Mouse (Mus musculus) kidney, embryonic 14.5 days (tissue): ENCODE data around the gene Creg1. TPM values are rescaled to one million over a fixed set of nuclear protein-coding genes. Genes with fewer than 3 reads are reported as not detected.

ENCODE experiments used
- ATAC-seq: fragments of 200-750 bp; cut with Nextera tagmentation; 2 replicates; pipeline ENCODE4 v1.8.0; 2017; ENCODE audit warnings: moderate number of reproducible peaks, mild to moderate bottlenecking, moderate TSS enrichment, moderate library complexity; ENCODE audit not compliant: low FRiP score, low TSS enrichment
- H3K27ac ChIP-seq: fragments of 300-500 bp; sonication (generic); 2 replicates; pipeline ENCODE4 v1.5.1; 2014; ENCODE audit warnings: low read depth, mild to moderate bottlenecking, low read length, moderate library complexity, mixed read lengths
- H3K27me3 ChIP-seq: fragments of 300-500 bp; sonication (generic); 2 replicates; pipeline ENCODE4 v1.6.1; 2014; ENCODE audit warnings: mild to moderate bottlenecking, low read length; ENCODE audit not compliant: control insufficient read depth, insufficient read depth
- H3K36me3 ChIP-seq: fragments of 300-500 bp; sonication (generic); 2 replicates; pipeline ENCODE4 v1.6.1; 2014; ENCODE audit warnings: low read length, mixed read lengths; ENCODE audit not compliant: control insufficient read depth, insufficient read depth
- H3K4me1 ChIP-seq: fragments of 300-500 bp; sonication (generic); 2 replicates; pipeline ENCODE4 v1.6.1; 2014; ENCODE audit warnings: low read length, mixed read lengths; ENCODE audit not compliant: control insufficient read depth, insufficient read depth
- H3K4me2 ChIP-seq: fragments of 300-500 bp; sonication (generic); replicated peaks from 2 replicates; pipeline ENCODE4 v1.6.1; 2014; ENCODE audit warnings: low read depth, mild to moderate bottlenecking, low read length
- H3K4me3 ChIP-seq: fragments of 300-500 bp; sonication (generic); 2 replicates; pipeline ENCODE4 v1.5.1; 2014; ENCODE audit warnings: mild to moderate bottlenecking, low read length
- H3K9ac ChIP-seq: fragments of 300-500 bp; sonication (generic); 2 replicates; pipeline ENCODE4 v1.6.1; 2014; ENCODE audit warnings: low read depth, mild to moderate bottlenecking, low read length, moderate library complexity
- H3K9me3 ChIP-seq: fragments of 300-500 bp; sonication (generic); 2 replicates; pipeline ENCODE4 v1.6.1; 2016; ENCODE audit warnings: low read length; ENCODE audit not compliant: control insufficient read depth
- WGBS: fragments of 180-500 bp; shearing (Covaris S2); extraction: QIAGEN DNeasy Blood & Tissue Kit; methylation state at CpG from one replicate; pipeline ENCODE4 v1.1.7; 2014; 5-methylcytosine and 5-hydroxymethylcytosine counted together
- polyA plus RNA-seq: library from polyadenylated mRNA; unstranded; fragments of >200 nt; fragmentation: Nextera tagmentation; extraction: Ambion mirVana; gene quantifications from 2 replicates; pipeline ENCODE4 v1.2.1, GENCODE M21; 2014

Creg1 gene
- polyA plus RNA-seq, 1 experiment from 2014 or later = 53.8 TPM

GRCm38 (mm10) chr1:165814116-165814515 lies 50.6 kb downstream of the Creg1 start:
- Histone ChIP-seq H3K4me2 (no peak overlapping the region), H3K27ac (0 out of 2 replicates have a peak overlapping the region, but pooled peaks have one; percentile 1), H3K27me3 (no peaks in the 10 kb centered on the region; the same call in 1 of the 2 replicates), H3K4me3 (no peak overlapping the region), H3K4me1 (peaks cover 6% of the 10 kb centered on the region; the same call in 1 of the 2 replicates), H3K9ac (no peak overlapping the region), H3K9me3 (no peaks in the 10 kb centered on the region), H3K36me3 (no peaks in the 10 kb centered on the region)
- ATAC-seq = no peak
- 23% methylated on average over 7 of the region's 7 CpGs for WGBS

- 33% methylated on average over 14 of the region's 14 CpGs for WGBS
- Histone ChIP-seq H3K4me3 (no peak overlapping the region), H3K4me2 (no peak overlapping the region), H3K9me3 (no peaks in the 10 kb centered on the region), H3K4me1 (peaks cover 6% of the 10 kb centered on the region; the same call in 1 of the 2 replicates), H3K27ac (no peak overlapping the region), H3K9ac (no peak overlapping the region), H3K36me3 (no peaks in the 10 kb centered on the region), H3K27me3 (no peaks in the 10 kb centered on the region; the same call in 1 of the 2 replicates)
- ATAC-seq = no peak
Observed at GRCm38 (mm10) chr1:165814521-165815278, 51.2 kb downstream of the Creg1 start.

GRCm38 (mm10) chr1:165816391-165816790 lies 52.8 kb downstream of the Creg1 start:
- H3K27me3 ChIP-seq = no peaks in the 10 kb centered on the region; the same call in 1 of the 2 replicates
- no peak overlapping the region for H3K4me3 ChIP-seq
- no peak overlapping the region for H3K27ac ChIP-seq
- 83% methylated on average over 9 of the region's 9 CpGs for WGBS
- no peak overlapping the region for H3K9ac ChIP-seq
- no peak overlapping the region for H3K4me2 ChIP-seq
- H3K9me3 ChIP-seq = no peaks in the 10 kb centered on the region
- ATAC-seq = no peak
- peaks cover 6% of the 10 kb centered on the region; the same call in 1 of the 2 replicates for H3K4me1 ChIP-seq
- no peaks in the 10 kb centered on the region for H3K36me3 ChIP-seq

- WGBS = 73% methylated on average over 9 of the region's 9 CpGs
- no peak for ATAC-seq
- H3K36me3 ChIP-seq = no peaks in the 10 kb centered on the region
- H3K9me3 ChIP-seq = no peaks in the 10 kb centered on the region
- H3K4me3 ChIP-seq = no peak overlapping the region
- no peaks in the 10 kb centered on the region; the same call in 1 of the 2 replicates for H3K27me3 ChIP-seq
- H3K27ac ChIP-seq = no peak overlapping the region
- no peak overlapping the region for H3K9ac ChIP-seq
- H3K4me2 ChIP-seq = no peak overlapping the region
- H3K4me1 ChIP-seq = peaks cover 6% of the 10 kb centered on the region; the same call in 1 of the 2 replicates
Observed at GRCm38 (mm10) chr1:165817264-165817663, 53.7 kb downstream of the Creg1 start.

GRCm38 (mm10) chr1:165818145-165818860 lies 54.8 kb downstream of the Creg1 start:
- Histone ChIP-seq H3K9ac (no peak overlapping the region), H3K4me3 (no peak overlapping the region), H3K27me3 (no peaks in the 10 kb centered on the region; the same call in 1 of the 2 replicates), H3K9me3 (no peaks in the 10 kb centered on the region), H3K36me3 (no peaks in the 10 kb centered on the region), H3K4me1 (peaks cover 6% of the 10 kb centered on the region; the same call in 1 of the 2 replicates), H3K4me2 (no peak overlapping the region), H3K27ac (no peak overlapping the region)
- no peak for ATAC-seq
- WGBS = 44% methylated on average over 8 of the region's 8 CpGs

- no peak overlapping the region for H3K4me2 ChIP-seq
Observed at GRCm38 (mm10) chr1:165819147-165819546, 55.6 kb downstream of the Creg1 start.

GRCm38 (mm10) chr1:165822031-165822430 lies 58.5 kb downstream of the Creg1 start:
- Histone ChIP-seq H3K27ac (no peak overlapping the region), H3K9ac (no peak overlapping the region), H3K4me1 (no peaks in the 10 kb centered on the region), H3K4me3 (no peak overlapping the region), H3K27me3 (no peaks in the 10 kb centered on the region), H3K36me3 (no peaks in the 10 kb centered on the region), H3K4me2 (no peak overlapping the region), H3K9me3 (no peaks in the 10 kb centered on the region)
- WGBS = 89% methylated on average over 2 of the region's 2 CpGs
- no peak for ATAC-seq

More at GRCm38 (mm10) chr1:165819147-165819546, 55.6 kb downstream of the Creg1 start:
- ATAC-seq = no peak
- 77% methylated on average over 4 of the region's 4 CpGs for WGBS
- no peak overlapping the region for H3K27ac ChIP-seq
- no peak overlapping the region for H3K9ac ChIP-seq
- H3K9me3 ChIP-seq = no peaks in the 10 kb centered on the region
- no peaks in the 10 kb centered on the region for H3K36me3 ChIP-seq
- H3K27me3 ChIP-seq = no peaks in the 10 kb centered on the region; the same call in 1 of the 2 replicates
- H3K4me3 ChIP-seq = no peak overlapping the region
- peaks cover 2% of the 10 kb centered on the region; the same call in 1 of the 2 replicates for H3K4me1 ChIP-seq
